Mouse (Mus musculus) kidney, adult 2 months (tissue): ENCODE measurements at regions not wholly inside any gene's neighbourhood (a gene's known extent, or its start where the extent isn't known, plus 50 kb on each side); places are given as distances from the start of the nearest gene placed in this dataset.

Experiments used
- DNase-seq: peaks from one replicate; pipeline ENCODE4 v3.0.0; 2021
- H3K27ac ChIP-seq: fragments of 200-500 bp; 2 replicates; pipeline ENCODE4 v1.5.1; 2012; ENCODE audit warnings: low read depth, low read length, control low read depth, inconsistent platforms; ENCODE audit not compliant: insufficient read depth
- H3K27me3 ChIP-seq: fragments of 200-500 bp; replicated peaks from 2 replicates; pipeline ENCODE4 v1.6.1; 2012; ENCODE audit warnings: mild to moderate bottlenecking, moderate library complexity, low read length, inconsistent platforms; ENCODE audit not compliant: control insufficient read depth, insufficient read depth
- H3K36me3 ChIP-seq: fragments of 200-500 bp; 2 replicates; pipeline ENCODE4 v1.6.1; 2012; ENCODE audit warnings: mild to moderate bottlenecking, moderate library complexity, low read length, inconsistent platforms; ENCODE audit not compliant: control insufficient read depth, insufficient read depth
- H3K4me1 ChIP-seq: fragments of 200-500 bp; 2 replicates; pipeline ENCODE4 v1.6.1; 2011; ENCODE audit warnings: low read length; ENCODE audit not compliant: control insufficient read depth, insufficient read depth
- H3K4me3 ChIP-seq: fragments of 200-500 bp; 2 replicates; pipeline ENCODE4 v1.5.1; 2011; ENCODE audit warnings: mild to moderate bottlenecking, low read depth, low read length, control low read depth; ENCODE audit not compliant: insufficient read depth
- CTCF ChIP-seq: fragments of 200-500 bp; conservative IDR thresholded peaks from 2 replicates; pipeline ENCODE4 v1.5.1; 2011; ENCODE audit warnings: low read depth, mild to moderate bottlenecking, control low read depth, low read length, moderate library complexity, mixed read lengths; ENCODE audit not compliant: insufficient read depth, insufficient read length
- POLR2A ChIP-seq: fragments of 200-500 bp; IDR thresholded peaks from one replicate; pipeline ENCODE4 v1.6.1; 2011; ENCODE audit warnings: low read depth, low read length, control low read depth
- WGBS: fragments of 180-500 bp; shearing (Covaris S2); methylation state at CpG from one replicate; pipeline ENCODE4 v1.1.7; 2018; 5-methylcytosine and 5-hydroxymethylcytosine counted together

DNA sequence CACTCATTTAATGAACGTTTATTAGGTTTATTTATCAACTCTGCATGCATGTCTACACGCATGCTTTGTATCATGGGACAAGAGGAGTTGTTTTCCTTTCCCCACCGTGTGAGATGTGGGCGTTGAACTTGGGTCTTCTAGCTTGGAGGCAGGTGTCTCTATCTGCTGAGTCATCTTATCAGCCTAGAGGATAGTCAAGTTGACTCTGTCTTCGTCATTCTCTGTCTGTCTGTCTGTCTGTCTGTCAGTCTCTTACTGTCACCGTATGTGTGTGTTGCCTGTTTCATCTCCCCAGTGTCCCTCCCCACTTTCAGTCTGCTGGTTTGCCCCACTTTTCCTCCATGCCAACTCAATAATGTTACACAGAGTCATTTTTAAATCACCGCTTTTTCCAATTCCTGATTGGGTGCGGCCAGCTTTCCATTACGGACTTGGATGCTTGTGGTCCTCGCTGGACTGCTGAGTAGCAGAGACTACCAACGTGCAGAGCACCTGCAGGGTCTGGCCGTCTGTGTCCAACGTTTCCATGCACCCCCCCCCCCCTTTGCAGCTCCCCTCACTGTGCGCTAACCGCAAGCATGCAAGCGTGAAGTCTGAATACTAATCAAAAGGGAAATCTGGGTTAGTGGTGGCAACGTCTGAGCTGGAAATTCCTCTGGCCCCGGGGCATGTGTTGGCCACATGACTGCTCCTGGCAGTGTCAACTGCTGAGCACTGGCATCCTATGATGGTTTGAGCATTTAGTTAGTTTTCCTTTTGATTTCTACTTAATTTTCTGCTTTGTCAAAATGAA is 155.7 kb upstream of the Sox4 start:
- Histone ChIP-seq H3K27ac (no peak overlapping the region), H3K4me3 (no peak overlapping the region), H3K27me3 (no peaks in the 10 kb centered on the region), H3K36me3 (no peaks in the 10 kb centered on the region), H3K4me1 (no peaks in the 10 kb centered on the region)
- peak; percentile 12 for DNase-seq
- TF ChIP-seq CTCF (no peak), POLR2A (no peak)
- WGBS = 67% methylated on average over 18 of the region's 18 CpGs

DNA sequence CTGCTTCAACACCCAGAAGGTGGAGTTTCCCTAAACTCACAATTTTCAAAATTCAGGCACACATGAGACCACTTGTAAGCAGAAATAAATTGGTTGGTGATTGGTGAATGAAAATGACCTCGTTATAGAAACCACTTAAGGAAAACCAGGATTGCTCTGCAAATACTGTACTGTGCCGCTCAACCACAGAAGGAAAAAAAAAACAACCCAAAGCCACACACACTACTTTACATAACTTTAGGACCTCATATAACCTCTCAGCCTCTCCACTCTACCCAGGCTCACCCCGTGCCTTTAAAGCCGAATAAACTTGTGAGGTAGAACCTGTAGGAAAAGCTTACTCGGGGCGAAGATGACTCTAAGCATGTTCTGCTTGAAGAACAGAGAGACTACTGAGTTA is 154.7 kb upstream of the Sox4 start:
- H3K27me3 ChIP-seq = no peaks in the 10 kb centered on the region
- no peak overlapping the region for H3K27ac ChIP-seq
- no peaks in the 10 kb centered on the region for H3K4me1 ChIP-seq
- no peaks in the 10 kb centered on the region for H3K36me3 ChIP-seq
- WGBS = 76% methylated on average over 6 of the region's 6 CpGs
- TF ChIP-seq CTCF = no peak
- no peak for TF ChIP-seq POLR2A
- no peak overlapping the region for H3K4me3 ChIP-seq
- no peak for DNase-seq

DNA sequence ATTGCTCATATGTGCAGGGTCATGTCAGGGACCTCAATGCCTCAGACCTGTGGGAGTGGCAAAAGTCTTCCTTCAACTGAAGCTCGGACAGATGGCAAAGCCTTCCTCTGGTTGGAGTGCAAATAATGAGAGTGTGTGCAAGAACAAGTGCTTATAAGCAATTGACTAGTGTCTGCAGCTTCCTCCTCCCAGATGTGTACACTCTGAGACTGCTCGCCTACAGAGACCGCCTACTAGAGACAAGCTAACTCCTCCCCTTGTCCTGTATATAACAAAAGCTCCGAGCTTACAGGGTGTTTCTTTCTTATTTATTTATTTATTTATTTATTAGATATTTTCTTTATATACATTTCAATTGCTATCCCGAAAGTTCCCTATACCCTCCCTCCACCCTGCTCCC is 138.7 kb upstream of the Sox4 start:
- no peaks in the 10 kb centered on the region for H3K36me3 ChIP-seq
- no peaks in the 10 kb centered on the region for H3K27me3 ChIP-seq
- no peak overlapping the region for H3K27ac ChIP-seq
- TF ChIP-seq CTCF (no peak), POLR2A (no peak)
- H3K4me1 ChIP-seq = no peaks in the 10 kb centered on the region
- 87% methylated on average over 5 of the region's 5 CpGs for WGBS
- H3K4me3 ChIP-seq = no peak overlapping the region
- DNase-seq = no peak

DNA sequence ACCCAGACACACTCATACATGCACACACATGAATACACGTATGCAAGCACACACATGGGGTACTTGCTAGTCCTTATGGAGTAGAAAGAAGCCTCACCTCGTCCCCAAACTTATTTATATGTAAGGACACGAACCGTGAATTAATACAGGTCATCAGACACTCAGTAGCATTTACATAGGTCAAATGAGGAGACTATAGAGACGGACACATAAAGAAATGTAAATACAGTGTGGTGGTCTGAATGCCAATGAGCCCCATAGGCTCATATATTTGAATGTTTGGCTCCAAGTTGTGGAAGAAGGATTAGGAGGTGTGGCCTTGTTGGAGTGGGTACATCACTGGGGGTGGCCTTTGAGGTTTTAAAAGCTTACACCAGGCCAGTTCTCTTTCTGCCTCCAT is 133.3 kb upstream of the Sox4 start:
- H3K27me3 ChIP-seq = no peaks in the 10 kb centered on the region
- DNase-seq = no peak

DNA sequence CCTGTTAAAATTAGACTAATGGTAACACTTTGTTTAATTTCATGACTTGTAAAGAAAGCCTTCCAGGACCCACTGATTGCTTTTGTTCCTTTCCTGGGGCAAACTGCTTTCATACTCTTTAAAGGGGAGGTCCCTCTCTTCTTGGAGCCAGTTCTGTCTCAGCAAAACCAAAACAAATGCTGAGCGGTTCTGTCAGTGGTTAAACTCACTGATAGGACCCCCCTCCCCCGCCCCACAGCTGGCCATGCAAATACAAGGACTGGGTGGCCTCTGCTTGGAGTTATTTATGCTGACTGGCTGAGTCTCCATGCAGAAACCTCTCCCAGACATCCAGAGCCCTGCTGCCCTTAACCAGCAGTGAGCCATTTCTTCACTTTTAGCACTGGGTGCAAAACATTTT is 127.6 kb upstream of the Sox4 start:
- Histone ChIP-seq H3K27me3 (no peaks in the 10 kb centered on the region; the same call in 1 of the 2 replicates), H3K4me3 (no peak overlapping the region), H3K27ac (no peak overlapping the region), H3K36me3 (no peaks in the 10 kb centered on the region), H3K4me1 (no peaks in the 10 kb centered on the region)
- WGBS = 35% methylated on average over 2 of the region's 2 CpGs
- TF ChIP-seq CTCF = no peak
- no peak for TF ChIP-seq POLR2A
- DNase-seq = peak; percentile 4

More for the DNA sequence above, 133.3 kb upstream of the Sox4 start:
- WGBS = 86% methylated on average over 5 of the region's 5 CpGs
- H3K27ac ChIP-seq = no peak overlapping the region
- TF ChIP-seq CTCF = no peak
- no peak for TF ChIP-seq POLR2A
- no peak overlapping the region for H3K4me3 ChIP-seq
- no peaks in the 10 kb centered on the region for H3K4me1 ChIP-seq
- H3K36me3 ChIP-seq = no peaks in the 10 kb centered on the region

DNA sequence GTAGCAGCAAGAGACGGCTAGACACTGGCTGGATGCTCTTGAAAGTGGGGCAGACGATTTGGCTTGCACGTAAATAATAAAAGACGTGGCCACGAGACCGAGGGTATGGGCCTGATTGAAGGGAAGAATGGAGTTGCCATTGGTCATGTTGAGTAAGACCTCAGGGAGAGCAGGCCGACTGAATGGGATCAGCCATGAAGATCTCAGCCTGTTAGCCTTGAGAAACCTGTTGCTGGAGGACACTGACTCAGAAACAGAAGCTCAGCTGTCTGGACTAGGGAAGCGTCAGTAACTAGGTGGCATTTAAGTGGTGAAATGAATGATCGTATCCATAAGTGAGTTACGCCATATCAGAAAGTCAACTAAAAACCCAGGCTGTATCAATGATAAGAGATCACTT is 126.3 kb upstream of the Sox4 start:
- Histone ChIP-seq H3K4me1 (no peaks in the 10 kb centered on the region), H3K36me3 (no peaks in the 10 kb centered on the region), H3K4me3 (no peak overlapping the region), H3K27ac (no peak overlapping the region), H3K27me3 (no peaks in the 10 kb centered on the region; the same call in 1 of the 2 replicates)
- no peak for DNase-seq
- TF ChIP-seq CTCF (no peak), POLR2A (no peak)
- 97% methylated on average over 10 of the region's 10 CpGs for WGBS

DNA sequence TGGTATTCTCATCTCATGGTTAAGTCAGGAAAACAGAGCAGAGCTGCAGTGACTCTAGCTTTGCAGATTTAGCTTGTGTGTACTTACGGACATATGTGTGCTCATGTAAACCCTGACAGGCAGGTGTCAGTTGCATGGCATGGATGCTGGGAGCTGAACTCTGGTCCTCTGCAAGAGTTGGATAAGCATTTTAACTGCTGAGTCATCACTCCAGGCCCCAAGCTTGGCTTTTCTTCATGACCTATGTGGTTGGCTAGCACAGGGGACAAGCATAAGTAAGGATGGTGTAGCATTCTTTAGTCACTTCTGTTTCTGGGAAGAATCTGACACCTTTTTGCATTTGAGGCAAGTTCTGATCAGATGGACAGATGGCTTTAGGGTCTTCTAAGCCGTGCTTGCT is 120.1 kb upstream of the Sox4 start:
- DNase-seq = no peak
- no peaks in the 10 kb centered on the region for H3K4me1 ChIP-seq
- WGBS = 94% methylated on average over 2 of the region's 2 CpGs
- no peaks in the 10 kb centered on the region for H3K27me3 ChIP-seq
- H3K4me3 ChIP-seq = no peak overlapping the region
- TF ChIP-seq POLR2A = no peak
- no peak for TF ChIP-seq CTCF
- H3K36me3 ChIP-seq = no peaks in the 10 kb centered on the region
- H3K27ac ChIP-seq = no peak overlapping the region
